Mouse (Mus musculus): ENCODE data around the gene Atf5. TPM values are rescaled to one million over a fixed set of nuclear protein-coding genes. Genes with fewer than 3 reads are reported as not detected.

Atf5 gene
- total RNA-seq, 1 experiment: 16.9 TPM

DNA sequence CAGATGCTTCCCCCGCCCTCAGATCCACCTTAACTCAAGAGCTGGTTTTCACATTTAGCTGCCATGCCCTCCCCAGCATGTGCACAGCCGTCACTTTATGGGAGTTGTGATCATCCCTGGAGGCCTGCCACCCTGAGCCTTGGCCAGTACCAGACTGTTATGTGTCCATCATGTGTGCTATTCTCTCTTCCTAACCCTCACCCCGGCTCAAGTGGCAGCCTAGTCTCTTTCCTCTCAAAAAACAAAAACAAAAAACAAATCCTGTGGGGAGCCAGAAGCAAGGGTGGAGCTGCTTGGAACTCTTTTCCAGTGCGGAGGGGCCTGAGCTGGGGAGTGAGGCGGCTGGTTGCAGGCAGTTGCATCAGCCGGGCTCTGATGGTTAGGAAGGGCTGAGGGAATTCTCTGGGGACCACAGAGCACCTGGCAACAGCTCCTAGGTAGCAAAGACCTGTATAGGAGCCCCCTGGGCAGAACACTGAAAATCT is 2.3 kb upstream of the Atf5 start:
- peak overlapping the region; percentile 70 for H3K9ac ChIP-seq (ENCODE audit: insufficient read depth, low read depth, low read length, poor library complexity, severe bottlenecking)
- DNase-seq (ENCODE audit: low read depth, low spot score): no peak
- no peaks in the 10 kb centered on the region for H3K9me3 ChIP-seq (ENCODE audit: control insufficient read depth, insufficient read depth, low read depth, low read length)
- TF ChIP-seq CHD2 (IDR thresholded peaks at IDR 0.05; ENCODE audit: low read depth, low read length) (0 out of 2 replicates have a peak, but pooled peaks have one; percentile 42), ZNF384 (IDR thresholded peaks at IDR 0.05; ENCODE audit: low read depth, low read length) (no peak), HCFC1 (IDR thresholded peaks at IDR 0.05; ENCODE audit: borderline replicate concordance, insufficient read depth, low read length) (peak; percentile 44; the same call in 1 of the 2 replicates), MAFK (IDR thresholded peaks at IDR 0.05; ENCODE audit: insufficient read depth, low read depth, low read length) (no peak)
- peaks cover 21% of the 10 kb centered on the region; the same call in 1 of the 2 replicates for H3K36me3 ChIP-seq (ENCODE audit: control insufficient read depth, insufficient read depth, low read length, poor library complexity, severe bottlenecking)
- peaks cover 3 to 33% of the 10 kb centered on the region in 2 experiments for H3K4me1 ChIP-seq (ENCODE audit: control insufficient read depth in 2 of 2, insufficient read depth in 2 of 2, low read length in 2 of 2, poor library complexity in 1 of 2)
- H3K4me3 ChIP-seq (ENCODE audit: insufficient read depth in 1 of 2, low read depth in 1 of 2, low read length in 2 of 2, poor library complexity in 1 of 2, severe bottlenecking in 1 of 2): peak overlapping the region; percentile 94 to 99
- H3K27ac ChIP-seq (ENCODE audit: insufficient read depth, low read depth, low read length, poor library complexity, severe bottlenecking): no peak overlapping the region
- in situ Hi-C loops (cut with MboI; ENCODE audit: low sequenced_read_pairs in 2 of 2, unreplicated experiment in 2 of 2): no loop called here

DNA sequence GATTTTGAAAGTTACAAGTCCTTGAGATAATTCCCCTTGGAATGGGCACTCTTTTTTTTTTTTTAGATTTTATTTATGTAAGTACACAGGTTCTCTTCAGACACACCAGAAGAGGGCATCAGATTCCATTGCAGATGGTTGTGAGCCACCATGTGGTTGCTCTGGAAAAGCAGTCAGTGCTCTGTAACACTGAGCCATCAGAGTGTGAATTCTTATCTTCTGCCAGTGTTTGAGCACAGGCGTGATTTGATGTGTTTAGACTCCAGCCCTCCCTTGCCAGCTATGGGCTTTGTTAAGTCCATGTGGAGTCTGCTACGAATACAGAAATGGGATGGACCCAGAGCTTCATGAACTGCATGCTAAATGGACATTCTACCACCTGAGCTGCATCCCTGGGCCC is 1.7 kb upstream of the Atf5 start:
- in situ Hi-C loops (cut with MboI; ENCODE audit: low sequenced_read_pairs in 2 of 2, unreplicated experiment in 2 of 2): no loop called here
- no peak overlapping the region for H3K27ac ChIP-seq (ENCODE audit: insufficient read depth, low read depth, low read length, poor library complexity, severe bottlenecking)
- DNase-seq (ENCODE audit: low read depth, low spot score): no peak

DNA sequence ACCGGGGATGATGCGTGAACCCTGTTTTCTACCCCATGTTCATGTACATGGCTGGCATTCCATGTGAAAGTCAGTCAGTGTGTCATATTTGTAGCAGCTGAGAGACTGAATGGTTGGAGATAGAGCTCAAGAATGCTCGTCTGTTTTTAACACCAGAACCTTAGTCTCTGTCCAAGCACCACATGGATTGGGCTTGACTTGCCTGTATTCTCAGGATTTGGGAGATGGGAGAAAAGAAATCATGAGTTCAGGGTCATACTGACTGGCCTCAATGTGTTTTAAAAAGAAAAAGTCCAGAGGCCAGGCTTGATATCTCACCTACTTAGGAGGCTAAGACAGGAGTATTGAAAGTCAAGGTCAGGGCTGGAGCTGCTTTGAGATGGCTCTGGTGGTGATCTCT is 983 bp upstream of the Atf5 start:
- in situ Hi-C loops (cut with MboI; ENCODE audit: low sequenced_read_pairs in 2 of 2, unreplicated experiment in 2 of 2): no loop called here
- no peak overlapping the region for H3K27ac ChIP-seq (ENCODE audit: insufficient read depth, low read depth, low read length, poor library complexity, severe bottlenecking)
- H3K4me3 ChIP-seq (ENCODE audit: insufficient read depth in 1 of 2, low read depth in 1 of 2, low read length in 2 of 2, poor library complexity in 1 of 2, severe bottlenecking in 1 of 2): peak overlapping the region; percentile 94 to 99
- H3K4me1 ChIP-seq (ENCODE audit: control insufficient read depth in 2 of 2, insufficient read depth in 2 of 2, low read length in 2 of 2, poor library complexity in 1 of 2): peaks cover 3 to 25% of the 10 kb centered on the region in 2 experiments; a peak in 3 of 4 replicates
- H3K9me3 ChIP-seq (ENCODE audit: control insufficient read depth, insufficient read depth, low read depth, low read length): no peaks in the 10 kb centered on the region
- peaks cover 21% of the 10 kb centered on the region; the same call in 1 of the 2 replicates for H3K36me3 ChIP-seq (ENCODE audit: control insufficient read depth, insufficient read depth, low read length, poor library complexity, severe bottlenecking)
- no peak for DNase-seq (ENCODE audit: low read depth, low spot score)
- peak overlapping the region; percentile 100; the same call in 1 of the 2 replicates for H3K9ac ChIP-seq (ENCODE audit: insufficient read depth, low read depth, low read length, poor library complexity, severe bottlenecking)
- no peak for TF ChIP-seq MAFK (IDR thresholded peaks at IDR 0.05; ENCODE audit: insufficient read depth, low read depth, low read length)
- TF ChIP-seq HCFC1 (IDR thresholded peaks at IDR 0.05; ENCODE audit: borderline replicate concordance, insufficient read depth, low read length): no peak
- TF ChIP-seq ZNF384 (IDR thresholded peaks at IDR 0.05; ENCODE audit: low read depth, low read length): no peak
- TF ChIP-seq ZC3H11A (IDR thresholded peaks at IDR 0.05; ENCODE audit: borderline replicate concordance, low read depth, low read length): no peak
- no peak for TF ChIP-seq CHD2 (IDR thresholded peaks at IDR 0.05; ENCODE audit: low read depth, low read length)

More for the DNA sequence above, 1.7 kb upstream of the Atf5 start:
- TF ChIP-seq CHD2 (IDR thresholded peaks at IDR 0.05; ENCODE audit: low read depth, low read length): no peak
- no peak for TF ChIP-seq HCFC1 (IDR thresholded peaks at IDR 0.05; ENCODE audit: borderline replicate concordance, insufficient read depth, low read length)
- TF ChIP-seq MAFK (IDR thresholded peaks at IDR 0.05; ENCODE audit: insufficient read depth, low read depth, low read length): no peak
- TF ChIP-seq ZNF384 (IDR thresholded peaks at IDR 0.05; ENCODE audit: low read depth, low read length): no peak
- peaks cover 21% of the 10 kb centered on the region; the same call in 1 of the 2 replicates for H3K36me3 ChIP-seq (ENCODE audit: control insufficient read depth, insufficient read depth, low read length, poor library complexity, severe bottlenecking)
- no peaks in the 10 kb centered on the region for H3K9me3 ChIP-seq (ENCODE audit: control insufficient read depth, insufficient read depth, low read depth, low read length)
- H3K9ac ChIP-seq (ENCODE audit: insufficient read depth, low read depth, low read length, poor library complexity, severe bottlenecking): peak overlapping the region; percentile 100
- peak overlapping the region; percentile 94 to 99 for H3K4me3 ChIP-seq (ENCODE audit: insufficient read depth in 1 of 2, low read depth in 1 of 2, low read length in 2 of 2, poor library complexity in 1 of 2, severe bottlenecking in 1 of 2)
- peaks cover 3 to 28% of the 10 kb centered on the region in 2 experiments; a peak in 3 of 4 replicates for H3K4me1 ChIP-seq (ENCODE audit: control insufficient read depth in 2 of 2, insufficient read depth in 2 of 2, low read length in 2 of 2, poor library complexity in 1 of 2)

DNA sequence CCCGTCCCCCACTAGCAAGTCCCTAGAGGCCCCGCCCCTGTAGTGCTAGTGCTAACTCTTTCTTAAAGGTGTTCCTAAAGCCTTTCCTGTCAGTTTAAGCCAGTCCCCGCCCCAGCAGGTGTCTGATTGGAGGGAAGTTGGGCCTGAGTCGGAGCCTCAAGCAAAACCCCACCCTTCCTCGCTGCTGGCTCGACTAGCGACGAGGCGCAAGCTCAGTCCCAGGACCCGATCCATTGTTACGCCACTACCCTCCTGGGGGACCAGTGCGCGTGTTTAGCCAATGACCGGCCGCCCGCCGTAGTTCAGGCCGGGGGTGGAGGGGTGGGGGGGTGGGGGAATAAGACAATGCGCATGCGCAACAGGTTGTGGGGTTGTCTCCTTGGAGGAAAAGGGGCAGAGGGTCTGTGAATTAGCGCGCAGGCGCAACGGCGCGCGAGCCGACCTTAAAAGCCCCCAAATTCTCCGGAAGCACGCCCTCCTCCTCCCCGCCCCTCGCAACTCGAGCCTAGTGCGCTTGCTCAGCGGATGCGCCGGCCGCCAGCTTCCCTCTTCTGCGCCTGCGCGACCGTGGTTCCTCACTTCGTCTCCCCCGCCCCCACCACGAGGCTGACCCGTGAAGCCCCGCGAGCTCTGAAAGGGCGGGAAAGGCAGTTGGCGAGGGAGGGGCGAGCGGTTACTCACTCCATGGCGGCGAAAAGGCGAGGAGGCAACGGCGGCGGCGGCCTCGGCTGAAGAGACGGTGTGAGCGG is 563 bp downstream of the Atf5 start, which contains the start of the genes Nup62 and Il4i1:
TSS of gene Nup62 (plus strand) at position 368 of the 749 bp plus-strand sequence.
TSS of gene Il4i1 (plus strand) at position 667 of the 749 bp plus-strand sequence.
- Histone ChIP-seq H3K36me3 (ENCODE audit: control insufficient read depth, insufficient read depth, low read length, poor library complexity, severe bottlenecking) (peaks cover 19% of the 10 kb centered on the region; the same call in 1 of the 2 replicates), H3K4me1 (ENCODE audit: control insufficient read depth in 2 of 2, insufficient read depth in 2 of 2, low read length in 2 of 2, poor library complexity in 1 of 2) (peaks cover 3 to 21% of the 10 kb centered on the region in 2 experiments; a peak in 3 of 4 replicates), H3K4me3 (ENCODE audit: insufficient read depth in 1 of 2, low read depth in 1 of 2, low read length in 2 of 2, poor library complexity in 1 of 2, severe bottlenecking in 1 of 2) (peak within 1 kb of the TSS; percentile 94 to 99), H3K9me3 (ENCODE audit: control insufficient read depth, insufficient read depth, low read depth, low read length) (no peaks in the 10 kb centered on the region), H3K9ac (ENCODE audit: insufficient read depth, low read depth, low read length, poor library complexity, severe bottlenecking) (peak within 1 kb of the TSS; percentile 100), H3K27ac (ENCODE audit: insufficient read depth, low read depth, low read length, poor library complexity, severe bottlenecking) (peak within 1 kb of the TSS; percentile 100)
- in situ Hi-C loops (cut with MboI; ENCODE audit: low sequenced_read_pairs in 2 of 2, unreplicated experiment in 2 of 2): no loop called here
- TF ChIP-seq HCFC1 (IDR thresholded peaks at IDR 0.05; ENCODE audit: borderline replicate concordance, insufficient read depth, low read length): 0 out of 2 replicates have a peak, but pooled peaks have one; percentile 24
- peak; percentile 90 for TF ChIP-seq CHD2 (IDR thresholded peaks at IDR 0.05; ENCODE audit: low read depth, low read length)
- no peak for TF ChIP-seq ZNF384 (IDR thresholded peaks at IDR 0.05; ENCODE audit: low read depth, low read length)
- TF ChIP-seq MAFK (IDR thresholded peaks at IDR 0.05; ENCODE audit: insufficient read depth, low read depth, low read length): no peak
- TF ChIP-seq ZC3H11A (IDR thresholded peaks at IDR 0.05; ENCODE audit: borderline replicate concordance, low read depth, low read length): no peak
- peak; percentile 99 for DNase-seq (ENCODE audit: low read depth, low spot score)

All from ES-E14 (cell line).